Mouse (Mus musculus): Measurements from ENCODE around the gene Zfp566. TPM values are rescaled to one million over a fixed set of nuclear protein-coding genes. Genes with fewer than 3 reads are reported as not detected.

Gene Zfp566
- polyA plus RNA-seq, 2 experiments, result 9.3 to 13.2 TPM

DNA sequence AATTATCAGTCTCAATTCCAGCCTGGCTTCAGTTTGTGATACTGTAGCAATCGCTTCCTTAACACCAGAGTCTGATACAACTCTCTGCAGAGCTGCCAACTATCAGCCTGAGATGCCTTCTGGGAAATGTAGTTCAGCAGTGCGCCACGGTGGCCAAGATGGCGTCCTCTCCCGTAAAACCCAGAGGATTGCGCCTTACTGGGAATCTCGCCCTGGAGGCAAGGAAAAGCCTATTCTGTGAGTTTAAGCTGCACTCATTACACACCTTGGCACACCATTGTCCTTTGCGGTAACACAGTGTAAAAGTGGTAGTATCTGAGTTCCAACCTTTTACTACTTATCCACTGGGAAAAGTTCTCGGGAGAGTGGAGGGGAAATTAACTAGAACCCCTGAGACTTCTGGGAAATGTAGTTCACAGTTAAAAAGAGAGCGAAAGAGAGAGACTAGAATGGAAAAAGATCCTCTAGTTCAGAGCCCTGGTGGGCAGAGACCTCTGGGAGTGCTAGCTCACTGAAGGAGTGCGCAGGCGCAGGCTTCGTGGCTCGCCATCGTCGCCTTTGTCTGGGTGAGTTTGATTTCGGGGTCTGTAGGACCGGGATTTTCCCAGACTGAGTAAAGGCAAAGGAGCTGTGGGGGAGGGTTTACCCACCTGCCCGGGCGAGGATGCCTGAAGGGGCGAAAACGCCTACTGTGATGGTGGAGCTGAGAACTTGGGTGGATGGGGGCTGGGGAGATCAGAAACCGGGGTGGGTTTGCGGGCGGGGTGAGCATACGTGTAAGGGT, 4.5 kb upstream of the Zfp566 start, which contains the start of gene Zfp260:
Gene Zfp260, plus strand, starts transcription at position 132 of the 784 bp plus-strand sequence.
- H3K27me3 ChIP-seq (ENCODE audit: control insufficient read depth, insufficient read depth, low read length), result no peaks in the 10 kb centered on the region
- DNase-seq (ENCODE audit: low spot score), result peak; percentile 99

DNA sequence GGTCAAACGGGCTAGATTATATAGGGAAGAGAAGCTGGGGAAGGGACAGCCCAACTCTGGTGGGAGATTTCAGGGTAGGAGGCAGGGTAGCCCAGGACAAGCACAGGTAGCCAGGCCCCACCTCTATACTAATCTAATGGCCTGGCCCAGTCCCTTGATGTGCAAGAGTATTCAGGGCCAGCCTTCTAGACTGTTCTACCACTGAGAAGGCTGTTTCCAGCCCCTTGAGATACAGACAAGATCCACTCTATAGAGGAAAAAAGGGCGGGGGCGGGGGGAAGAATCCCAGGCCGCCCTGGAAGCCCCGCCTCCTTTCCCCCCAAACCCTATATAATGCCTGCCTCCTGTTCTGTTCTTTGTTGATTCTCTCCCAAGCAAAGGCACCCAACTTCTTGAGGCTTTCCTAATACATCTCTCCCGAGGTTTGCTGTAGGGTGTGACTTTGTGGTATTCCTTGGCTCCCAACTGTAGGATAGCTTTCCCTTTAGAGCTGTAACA, 3.6 kb upstream of the Zfp566 start:
- no peaks in the 10 kb centered on the region for H3K9me3 ChIP-seq (ENCODE audit: control insufficient read depth, low read length)
- peak overlapping the region; percentile 65 for H3K4me3 ChIP-seq (replicated peaks; ENCODE audit: low read length)
- peak overlapping the region; percentile 74 for H3K4me2 ChIP-seq (replicated peaks; ENCODE audit: low read depth, low read length, severe bottlenecking)
- peak overlapping the region; percentile 99; the same call in 1 of the 2 replicates for H3K27ac ChIP-seq (replicated peaks; ENCODE audit: low read depth, low read length)
- H3K36me3 ChIP-seq (ENCODE audit: control insufficient read depth, insufficient read depth, low read length), result peaks cover 17% of the 10 kb centered on the region
- no peaks in the 10 kb centered on the region for H3K27me3 ChIP-seq (ENCODE audit: control insufficient read depth, insufficient read depth, low read length)
- WGBS, result 73% methylated on average over 6 of the region's 6 CpGs
- peaks cover 9% of the 10 kb centered on the region; the same call in 1 of the 2 replicates for H3K4me1 ChIP-seq (ENCODE audit: control insufficient read depth, insufficient read depth, low read length)
- no peak for TF ChIP-seq POLR2A (IDR thresholded peaks at IDR 0.05; ENCODE audit: borderline replicate concordance, extremely low read depth, insufficient read depth, insufficient read length)
- peak overlapping the region; percentile 93; the same call in 1 of the 2 replicates for H3K9ac ChIP-seq (ENCODE audit: low read depth, low read length, severe bottlenecking)
- DNase-seq (ENCODE audit: low spot score) (no peak), ATAC-seq (ENCODE audit: low FRiP score, low read depth) (no peak)

More for the DNA sequence above, 4.5 kb upstream of the Zfp566 start, which contains the start of gene Zfp260:
- ATAC-seq (ENCODE audit: low FRiP score, low read depth), result peak; percentile 85
- no peaks in the 10 kb centered on the region for H3K9me3 ChIP-seq (ENCODE audit: control insufficient read depth, low read length)
- H3K4me2 ChIP-seq (replicated peaks; ENCODE audit: low read depth, low read length, severe bottlenecking), result peak within 1 kb of the TSS; percentile 74
- H3K4me1 ChIP-seq (ENCODE audit: control insufficient read depth, insufficient read depth, low read length), result peaks cover 3% of the 10 kb centered on the region; the same call in 1 of the 2 replicates
- H3K36me3 ChIP-seq (ENCODE audit: control insufficient read depth, insufficient read depth, low read length), result peaks cover 26% of the 10 kb centered on the region
- H3K27ac ChIP-seq (replicated peaks; ENCODE audit: low read depth, low read length), result peak within 1 kb of the TSS; percentile 99
- H3K9ac ChIP-seq (ENCODE audit: low read depth, low read length, severe bottlenecking), result peak within 1 kb of the TSS; percentile 93
- peak within 1 kb of the TSS; percentile 65 for H3K4me3 ChIP-seq (replicated peaks; ENCODE audit: low read length)
- WGBS, result 0% methylated on average over 26 of the region's 26 CpGs
- TF ChIP-seq POLR2A (IDR thresholded peaks at IDR 0.05; ENCODE audit: borderline replicate concordance, extremely low read depth, insufficient read depth, insufficient read length), result peak; percentile 97; the same call in 1 of the 2 replicates

DNA sequence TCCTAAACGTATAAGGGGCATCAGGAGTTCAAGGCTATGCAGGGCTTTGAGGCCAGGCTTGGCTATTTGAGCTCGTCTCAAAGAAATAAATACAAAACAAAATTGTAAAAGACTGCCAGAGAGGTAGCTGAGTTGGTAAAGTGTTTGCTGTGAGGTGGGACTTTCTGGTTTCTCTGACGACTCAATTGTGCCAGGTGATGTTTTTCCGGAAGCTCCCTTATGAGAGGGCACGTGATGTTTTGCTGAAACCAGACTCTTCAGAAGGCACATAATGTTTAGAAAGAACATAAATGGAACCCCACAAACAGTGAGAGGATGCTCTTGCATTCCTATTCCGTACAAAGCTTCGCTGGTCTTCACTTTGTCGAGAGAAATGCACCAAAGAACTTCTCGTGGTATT, 2.3 kb upstream of the Zfp566 start:
- Histone ChIP-seq H3K9me3 (ENCODE audit: control insufficient read depth, low read length) (no peaks in the 10 kb centered on the region), H3K4me3 (replicated peaks; ENCODE audit: low read length) (no peak overlapping the region), H3K4me1 (ENCODE audit: control insufficient read depth, insufficient read depth, low read length) (peaks cover 16% of the 10 kb centered on the region; the same call in 1 of the 2 replicates), H3K27me3 (ENCODE audit: control insufficient read depth, insufficient read depth, low read length) (no peaks in the 10 kb centered on the region), H3K36me3 (ENCODE audit: control insufficient read depth, insufficient read depth, low read length) (peaks cover 8% of the 10 kb centered on the region), H3K27ac (replicated peaks; ENCODE audit: low read depth, low read length) (no peak overlapping the region), H3K4me2 (replicated peaks; ENCODE audit: low read depth, low read length, severe bottlenecking) (no peak overlapping the region), H3K9ac (ENCODE audit: low read depth, low read length, severe bottlenecking) (no peak overlapping the region)
- DNase-seq (ENCODE audit: low spot score) (no peak), ATAC-seq (ENCODE audit: low FRiP score, low read depth) (no peak)
- no peak for TF ChIP-seq POLR2A (IDR thresholded peaks at IDR 0.05; ENCODE audit: borderline replicate concordance, extremely low read depth, insufficient read depth, insufficient read length)
- WGBS, result 79% methylated on average over 9 of the region's 9 CpGs

DNA sequence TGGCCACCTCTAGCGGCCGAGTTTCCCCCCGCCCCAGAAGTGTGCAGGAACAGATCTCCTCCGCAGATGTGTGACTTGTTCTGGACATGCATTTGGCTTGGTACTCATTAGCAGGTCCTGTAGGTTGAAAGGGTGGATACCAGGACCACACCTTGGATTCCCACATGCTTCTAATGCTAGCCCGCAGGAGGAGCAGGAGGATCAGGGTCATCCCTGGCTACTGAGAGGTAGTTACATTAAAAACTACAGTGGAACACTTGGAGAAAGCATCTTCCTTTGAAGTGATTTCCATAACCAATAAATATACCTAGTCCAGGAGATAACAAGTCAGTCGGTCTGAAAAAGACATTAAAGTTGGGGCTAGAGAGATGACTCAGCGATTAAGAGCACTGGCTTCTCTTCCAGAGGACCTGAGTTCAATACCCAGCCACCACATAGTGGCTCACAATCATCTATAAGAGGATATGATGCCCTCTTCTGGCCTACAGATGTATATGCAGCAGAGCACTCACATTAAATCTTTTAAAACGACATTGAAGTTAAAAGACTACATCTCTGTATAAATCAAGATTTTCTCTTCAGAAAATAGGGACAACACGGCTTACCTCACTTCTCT, 751 bp upstream of the Zfp566 start:
- 6% methylated on average over 9 of the region's 9 CpGs for WGBS
- Histone ChIP-seq H3K9ac (ENCODE audit: low read depth, low read length, severe bottlenecking) (0 out of 2 replicates have a peak overlapping the region, but pooled peaks have one; percentile 32), H3K36me3 (ENCODE audit: control insufficient read depth, insufficient read depth, low read length) (peaks cover 7% of the 10 kb centered on the region), H3K4me2 (replicated peaks; ENCODE audit: low read depth, low read length, severe bottlenecking) (peak overlapping the region; percentile 52), H3K4me1 (ENCODE audit: control insufficient read depth, insufficient read depth, low read length) (peaks cover 16% of the 10 kb centered on the region; the same call in 1 of the 2 replicates), H3K27ac (replicated peaks; ENCODE audit: low read depth, low read length) (0 out of 2 replicates have a peak overlapping the region, but pooled peaks have one; percentile 79), H3K9me3 (ENCODE audit: control insufficient read depth, low read length) (no peaks in the 10 kb centered on the region), H3K4me3 (replicated peaks; ENCODE audit: low read length) (peak overlapping the region; percentile 66), H3K27me3 (ENCODE audit: control insufficient read depth, insufficient read depth, low read length) (no peaks in the 10 kb centered on the region)
- DNase-seq (ENCODE audit: low spot score) (peak; percentile 69), ATAC-seq (ENCODE audit: low FRiP score, low read depth) (no peak)
- TF ChIP-seq POLR2A (IDR thresholded peaks at IDR 0.05; ENCODE audit: borderline replicate concordance, extremely low read depth, insufficient read depth, insufficient read length), result no peak

DNA sequence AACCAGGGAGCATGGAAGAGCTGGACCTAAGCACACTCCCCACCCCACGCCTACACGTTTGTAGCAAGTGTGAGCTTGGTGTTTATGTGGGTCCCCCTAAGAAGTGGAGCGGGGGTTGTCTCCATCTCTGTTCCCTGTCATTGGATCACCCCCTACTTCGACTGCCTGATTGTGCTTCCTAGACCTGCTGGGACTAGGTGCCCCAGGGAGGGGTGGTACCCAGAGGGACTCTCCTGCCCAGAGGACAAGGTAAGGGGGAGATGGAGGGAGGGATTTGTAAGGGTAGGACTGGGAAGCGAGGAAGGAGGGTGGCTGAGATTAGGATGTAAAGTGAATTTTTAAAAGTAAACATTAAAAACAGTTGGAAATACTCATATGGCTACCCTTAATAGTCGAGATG, 922 bp downstream of the Zfp566 start:
- ATAC-seq (ENCODE audit: low FRiP score, low read depth), result no peak
- Histone ChIP-seq H3K9ac (ENCODE audit: low read depth, low read length, severe bottlenecking) (peak overlapping the region; percentile 75), H3K27me3 (ENCODE audit: control insufficient read depth, insufficient read depth, low read length) (no peaks in the 10 kb centered on the region), H3K4me3 (replicated peaks; ENCODE audit: low read length) (peak overlapping the region; percentile 66), H3K27ac (replicated peaks; ENCODE audit: low read depth, low read length) (no peak overlapping the region), H3K9me3 (ENCODE audit: control insufficient read depth, low read length) (no peaks in the 10 kb centered on the region), H3K36me3 (ENCODE audit: control insufficient read depth, insufficient read depth, low read length) (peaks cover 24% of the 10 kb centered on the region), H3K4me2 (replicated peaks; ENCODE audit: low read depth, low read length, severe bottlenecking) (peak overlapping the region; percentile 80), H3K4me1 (ENCODE audit: control insufficient read depth, insufficient read depth, low read length) (peaks cover 16% of the 10 kb centered on the region; the same call in 1 of the 2 replicates)
- no peak for DNase-seq (ENCODE audit: low spot score)
- TF ChIP-seq POLR2A (IDR thresholded peaks at IDR 0.05; ENCODE audit: borderline replicate concordance, extremely low read depth, insufficient read depth, insufficient read length), result no peak
- 9% methylated on average over 6 of the region's 6 CpGs for WGBS
